Mouse (Mus musculus) heart, embryonic 14.5 days (tissue): Measurements from ENCODE around the gene Echdc2. TPM values are rescaled to one million over a fixed set of nuclear protein-coding genes. Genes with fewer than 3 reads are reported as not detected.

Source experiments
- polyA plus RNA-seq: library from polyadenylated mRNA; unstranded; fragments of >200 nt; fragmentation: Nextera tagmentation; extraction: Ambion mirVana; gene quantifications from 2 replicates; pipeline ENCODE4 v1.2.1, GENCODE M21; 2014

The Echdc2 gene
- polyA plus RNA-seq, 1 experiment from 2014 or later, result 23.6 TPM

Other genes starting within 250 kb of the Echdc2 start
- 68.5 and 75.6 TPM in 2 replicates for gene Cpt2, start 241.8 kb upstream of the Echdc2 start, polyA plus RNA-seq
- gene Slc1a7, start 197.1 kb upstream of the Echdc2 start, polyA plus RNA-seq, result not detected in 2 replicates
- gene Podn, start 69.0 kb upstream of the Echdc2 start, polyA plus RNA-seq, result 0.42 and 0.80 TPM in 2 replicates
- gene Scp2, start 20.4 kb upstream of the Echdc2 start, polyA plus RNA-seq, result 196 and 207 TPM in 2 replicates
- gene Zyg11a, start 52.6 kb downstream of the Echdc2 start, polyA plus RNA-seq, result not detected in 2 replicates
- gene Zyg11b, start 135.7 kb downstream of the Echdc2 start, polyA plus RNA-seq, result 10.3 and 10.7 TPM in 2 replicates
- 47.4 and 48.9 TPM in 2 replicates for gene Coa7, start 162.7 kb downstream of the Echdc2 start, polyA plus RNA-seq
- gene Shisal2a, start 217.9 kb downstream of the Echdc2 start, polyA plus RNA-seq, result 1.1 and 2.0 TPM in 2 replicates
- 57.7 and 68.5 TPM in 2 replicates for gene Gpx7, start 241.5 kb downstream of the Echdc2 start, polyA plus RNA-seq